Comparison of ENCODE assay signal across 23 mouse cellular contexts in genomic region chr2:180402851-180403459, GRCm38 (mm10). TPM values are rescaled to one million over a fixed set of nuclear protein-coding genes. Genes with fewer than 3 reads are reported as not detected.
"Had no signal": no experiment of that assay in that cellular context is flagged by ENCODE, and none has a peak within 500 bp of the region (broad histone marks: within the 10 kb centered on the region; RNA-seq: fewer than 3 reads in every experiment).

No protein-coding gene starts in this region.

- H3K27me3 ChIP-seq: forebrain, embryonic 15.5 days; heart, embryonic 12.5 days; hindbrain, embryonic 15.5 days; kidney, embryonic 15.5 days; limb, embryonic 12.5 days; liver, embryonic 12.5 days had no signal

- H3K36me3 ChIP-seq: forebrain, embryonic 15.5 days; hindbrain, embryonic 13.5 days; hindbrain, embryonic 15.5 days; kidney, embryonic 15.5 days; limb, embryonic 10.5 days; limb, embryonic 12.5 days; liver, embryonic 12.5 days had no signal

- H3K4me1 ChIP-seq: forebrain, embryonic 15.5 days; hindbrain, embryonic 13.5 days; hindbrain, embryonic 15.5 days; kidney, embryonic 15.5 days; limb, embryonic 10.5 days; limb, embryonic 12.5 days; liver, embryonic 12.5 days had no signal

- H3K9ac ChIP-seq: forebrain, embryonic 15.5 days; forebrain, postnatal 0 days; heart, embryonic 12.5 days; hindbrain, embryonic 13.5 days; hindbrain, embryonic 15.5 days; kidney, embryonic 15.5 days; limb, embryonic 12.5 days; liver, embryonic 12.5 days; liver, embryonic 14.5 days had no signal

- H3K9me3 ChIP-seq: forebrain, embryonic 15.5 days; heart, embryonic 12.5 days; hindbrain, embryonic 13.5 days; hindbrain, embryonic 15.5 days; kidney, embryonic 15.5 days; limb, embryonic 10.5 days; limb, embryonic 12.5 days; liver, embryonic 12.5 days had no signal

- ATAC-seq: forebrain, embryonic 15.5 days; forebrain, postnatal 0 days; hindbrain, postnatal 0 days; intestine, embryonic 16.5 days; liver, embryonic 12.5 days had no signal

- H3K4me3 ChIP-seq: forebrain, embryonic 15.5 days; heart, embryonic 12.5 days; hindbrain, embryonic 13.5 days; hindbrain, embryonic 15.5 days; kidney, embryonic 15.5 days; layer of hippocampus, adult 2 months; left cerebral cortex, adult 2 months; limb, embryonic 10.5 days; limb, embryonic 12.5 days; liver, embryonic 12.5 days had no signal

- DNase-seq: forebrain, postnatal 0 days; gastrocnemius, postnatal 25 days; heart, postnatal 14 days; kidney, adult 11 months; kidney, adult 2 months; kidney, adult 9 months; kidney, postnatal 25 days; kidney, postnatal 4 days had no signal

- H3K27ac ChIP-seq: forebrain, embryonic 15.5 days; hindbrain, embryonic 13.5 days; hindbrain, embryonic 15.5 days; hindbrain, postnatal 0 days; kidney, embryonic 15.5 days; kidney, postnatal 0 days; layer of hippocampus, adult 2 months; left cerebral cortex, adult 2 months; limb, embryonic 10.5 days; limb, embryonic 12.5 days; liver, embryonic 12.5 days; liver, embryonic 14.5 days had no signal

- H3K4me2 ChIP-seq: forebrain, embryonic 15.5 days; heart, embryonic 12.5 days; hindbrain, embryonic 13.5 days; hindbrain, embryonic 15.5 days; kidney, embryonic 15.5 days; limb, embryonic 12.5 days; liver, embryonic 12.5 days had no signal

RNA-seq across cellular contexts. Expression of gene Slco4a1, which starts 53.1 kb away (rescaled TPM):
- total RNA-seq: gastrocnemius, adult 18-20 months; gastrocnemius, postnatal 25 days had no signal
